Mouse (Mus musculus) stomach, postnatal 0 days (tissue): Measurements from ENCODE around the gene Tmem102.

Experiments used
- CTCF ChIP-seq: IDR thresholded peaks from 2 replicates; pipeline ENCODE4 v1.5.1; 2016; ENCODE audit warnings: antibody characterized with exemption, low read depth, mild to moderate bottlenecking, moderate library complexity
- EP300 ChIP-seq: optimal IDR thresholded peaks from 2 replicates; pipeline ENCODE3; 2016; ENCODE audit warnings: antibody characterized with exemption

DNA sequence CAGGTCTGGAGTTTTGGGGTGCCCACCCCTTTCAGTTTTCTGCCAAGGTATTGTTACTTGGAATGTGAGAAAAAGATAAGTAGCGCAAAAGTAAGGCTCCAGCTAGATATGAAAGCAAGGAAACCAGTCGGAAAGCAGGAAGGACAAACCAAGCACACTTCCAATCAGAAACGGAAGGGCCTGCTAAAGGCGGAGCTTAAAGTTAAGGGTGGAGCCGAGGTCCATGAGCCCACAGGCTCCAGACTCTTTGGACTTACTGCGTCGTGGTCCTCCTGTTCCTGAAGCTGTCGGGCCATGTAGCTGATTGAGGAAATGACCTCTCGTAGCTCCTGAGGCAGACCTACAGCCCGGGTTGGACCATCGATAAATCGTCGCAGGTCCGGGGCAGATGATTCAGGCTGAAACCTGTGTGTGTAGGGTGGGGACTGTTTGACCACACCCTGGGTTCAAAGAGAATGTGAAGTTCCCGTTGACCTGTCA is 20.6 kb downstream of the Tmem102 start:
- TF ChIP-seq CTCF (no peak), EP300 (no peak)
